Mouse (Mus musculus): ENCODE measurements at regions not wholly inside any gene's neighbourhood (a gene's known extent, or its start where the extent isn't known, plus 50 kb on each side); places are given as distances from the start of the nearest gene placed in this dataset.

- TF ChIP-seq CTCF (IDR thresholded peaks at IDR 0.05; ENCODE audit: low read depth, low read length) (no peak), POLR2A (IDR thresholded peaks at IDR 0.05; ENCODE audit: insufficient read depth, low read length) (no peak)
Observed at GRCm38 (mm10) chr9:120797996-120798663, 130.9 kb upstream of the Ctnnb1 start.

All from ES-Bruce4 (cell line).